Mouse (Mus musculus) megakaryocyte, embryonic 14.5 days (primary cell): ENCODE data around the gene Gpr142.

Experiments
- FLI1 ChIP-seq: IDR thresholded peaks from 2 replicates; pipeline ENCODE4 v1.6.1; 2012; ENCODE audit warnings: low read length, inconsistent platforms, mixed read lengths
- GATA1 ChIP-seq: IDR thresholded peaks from 3 replicates; pipeline ENCODE4 v1.6.1; 2012; ENCODE audit warnings: mixed read lengths, low read length, inconsistent platforms, borderline replicate concordance

DNA sequence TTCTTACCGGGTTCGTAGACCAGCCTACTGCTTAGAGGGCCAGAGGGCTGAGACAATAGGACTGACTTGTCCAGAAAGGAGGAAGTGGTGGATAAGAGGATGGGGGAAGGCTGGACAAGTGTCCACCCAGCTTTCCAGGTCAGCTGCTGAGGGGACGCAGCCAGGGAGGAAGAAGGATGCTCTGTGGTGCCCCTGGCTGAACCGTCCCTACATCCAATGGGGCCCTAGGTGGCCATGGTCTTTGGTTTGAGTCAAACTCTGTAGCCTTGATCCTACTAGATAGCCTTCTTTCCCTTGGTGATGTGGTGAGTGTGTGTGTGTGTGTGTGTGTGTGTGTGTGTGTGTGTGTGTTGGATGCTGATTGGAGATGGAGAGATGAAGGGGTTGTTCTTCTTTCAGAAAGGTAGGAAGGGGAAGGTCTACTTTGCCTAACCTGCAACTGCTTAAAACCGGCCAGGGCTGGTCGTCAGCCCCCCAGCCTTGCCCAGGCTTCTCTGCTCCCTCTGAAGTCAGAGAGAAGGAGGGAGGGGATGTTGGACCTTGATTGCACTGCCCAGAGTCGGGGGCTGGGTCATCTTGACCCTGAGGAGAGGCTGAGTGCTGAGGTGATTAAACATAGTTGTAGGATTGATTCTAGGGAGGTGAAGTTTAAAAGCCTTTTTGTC, 54.6 kb downstream of the Gpr142 start:
- TF ChIP-seq FLI1 = no peak
- TF ChIP-seq GATA1 = no peak
